ENCODE assay signal across 10 mouse cellular contexts in the genomic region with DNA sequence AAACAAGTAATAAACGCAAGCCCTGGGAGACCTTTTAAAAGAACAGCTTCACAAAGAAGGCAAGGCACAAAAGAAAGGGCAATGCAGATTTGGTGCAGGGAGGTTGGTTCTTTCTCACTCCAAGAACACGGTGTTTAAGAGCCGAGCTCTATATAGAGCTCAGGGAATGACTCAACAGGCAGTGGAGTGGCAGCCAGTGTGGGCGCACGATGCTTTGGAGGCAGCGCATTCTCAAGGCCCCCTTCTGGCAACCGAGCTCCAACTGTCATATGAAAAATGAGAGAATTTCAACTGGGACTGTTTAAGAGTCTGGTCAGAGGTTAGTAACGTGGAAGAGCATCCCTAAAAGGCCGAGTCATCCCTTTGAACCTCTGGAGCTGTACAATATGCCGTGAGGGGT.
A peak's percentile ranks its signal among the peaks of the same experiment; 100 is the strongest.
DNase-seq lines count a peak whose midpoint lies in the region; ATAC-seq and TF ChIP-seq lines count a peak whose summit lies in the region.
"Had no signal": no experiment of that assay in that cellular context is flagged by ENCODE, and none has a peak within 500 bp of the region (broad histone marks: within the 10 kb centered on the region; RNA-seq: fewer than 3 reads in every experiment).

No protein-coding gene starts in this region.

- no peak for TF ChIP-seq POLR2A in olfactory bulb, adult 2 months (IDR thresholded peaks at IDR 0.05; ENCODE audit: insufficient read depth, low read depth, low read length)

- no peak overlapping the region for H3K4me3 ChIP-seq in forebrain, embryonic 11.5 days (ENCODE audit: low read depth, low read length)
- no peak overlapping the region for H3K4me3 ChIP-seq in forebrain, embryonic 15.5 days
- H3K4me3 ChIP-seq in olfactory bulb, adult 2 months (ENCODE audit: insufficient read depth, low read depth, low read length) = no peak overlapping the region
- H3K4me3 ChIP-seq in liver, embryonic 12.5 days = no peak overlapping the region
- H3K4me3 ChIP-seq: embryonic facial prominence, embryonic 13.5 days had no signal

- 33% methylated on average over 10 of the region's 10 CpGs for WGBS in forebrain, embryonic 11.5 days
- WGBS in forebrain, embryonic 15.5 days = 16% methylated on average over 10 of the region's 10 CpGs
- WGBS in olfactory bulb, adult 2 months = 22% methylated on average over 10 of the region's 10 CpGs
- WGBS in liver, embryonic 12.5 days (ENCODE audit: insufficient replicate concordance) = 55% methylated on average over 10 of the region's 10 CpGs

- DNase-seq in forebrain, embryonic 11.5 days (ENCODE audit: low spot score) = no peak
- peak; percentile 61 for DNase-seq in adrenal gland, postnatal 10 days
- peak; percentile 57 to 73 for DNase-seq in layer of hippocampus, adult 8-10 months (ENCODE audit: low spot score in 2 of 2)
- no peak for DNase-seq in cerebellum, adult 9-10 months
- no peak for DNase-seq in ovary, postnatal 36 days (ENCODE audit: low spot score)

- ATAC-seq in forebrain, embryonic 11.5 days (replicated peaks; ENCODE audit: low FRiP score) = no peak
- ATAC-seq in forebrain, embryonic 15.5 days (replicated peaks) = no peak
- no peak for ATAC-seq in liver, embryonic 12.5 days

- TF ChIP-seq CTCF in olfactory bulb, adult 2 months (IDR thresholded peaks at IDR 0.05; ENCODE audit: insufficient read depth, low read depth, low read length) = no peak

- H3K27me3 ChIP-seq in forebrain, embryonic 11.5 days (ENCODE audit: control insufficient read depth, insufficient read depth, low read length) = no peaks in the 10 kb centered on the region
- no peaks in the 10 kb centered on the region for H3K27me3 ChIP-seq in forebrain, embryonic 15.5 days
- no peaks in the 10 kb centered on the region for H3K27me3 ChIP-seq in liver, embryonic 12.5 days (replicated peaks)
- H3K27me3 ChIP-seq: embryonic facial prominence, embryonic 13.5 days had no signal

- no peaks in the 10 kb centered on the region for H3K36me3 ChIP-seq in forebrain, embryonic 11.5 days (ENCODE audit: control insufficient read depth, insufficient read depth, low read length)
- no peaks in the 10 kb centered on the region for H3K36me3 ChIP-seq in forebrain, embryonic 15.5 days
- no peaks in the 10 kb centered on the region for H3K36me3 ChIP-seq in liver, embryonic 12.5 days
- H3K36me3 ChIP-seq: embryonic facial prominence, embryonic 13.5 days had no signal

- H3K9ac ChIP-seq in forebrain, embryonic 11.5 days (ENCODE audit: low read length) = 0 out of 2 replicates have a peak overlapping the region, but pooled peaks have one; percentile 14
- no peak overlapping the region for H3K9ac ChIP-seq in forebrain, embryonic 15.5 days (replicated peaks)
- H3K9ac ChIP-seq in liver, embryonic 12.5 days = no peak overlapping the region
- H3K9ac ChIP-seq: embryonic facial prominence, embryonic 13.5 days had no signal

- peaks cover 24% of the 10 kb centered on the region for H3K4me1 ChIP-seq in forebrain, embryonic 11.5 days (replicated peaks; ENCODE audit: control insufficient read depth, insufficient read depth, low read length)
- peaks cover 41% of the 10 kb centered on the region for H3K4me1 ChIP-seq in forebrain, embryonic 15.5 days
- peaks cover 7% of the 10 kb centered on the region; the same call in 1 of the 2 replicates for H3K4me1 ChIP-seq in olfactory bulb, adult 2 months (ENCODE audit: control insufficient read depth, insufficient read depth, low read length)
- peaks cover 25% of the 10 kb centered on the region for H3K4me1 ChIP-seq in liver, embryonic 12.5 days

- H3K9me3 ChIP-seq in forebrain, embryonic 11.5 days (ENCODE audit: control insufficient read depth, low read length) = no peaks in the 10 kb centered on the region
- no peaks in the 10 kb centered on the region for H3K9me3 ChIP-seq in forebrain, embryonic 15.5 days
- H3K9me3 ChIP-seq in liver, embryonic 12.5 days (replicated peaks) = no peaks in the 10 kb centered on the region
- H3K9me3 ChIP-seq: embryonic facial prominence, embryonic 13.5 days had no signal

- H3K4me2 ChIP-seq in forebrain, embryonic 11.5 days (ENCODE audit: low read depth, low read length, severe bottlenecking) = no peak overlapping the region
- H3K4me2 ChIP-seq in forebrain, embryonic 15.5 days (replicated peaks) = no peak overlapping the region
- no peak overlapping the region for H3K4me2 ChIP-seq in liver, embryonic 12.5 days

- no peak overlapping the region for H3K27ac ChIP-seq in forebrain, embryonic 11.5 days (ENCODE audit: low read depth, low read length)
- H3K27ac ChIP-seq in forebrain, embryonic 15.5 days (replicated peaks) = no peak overlapping the region
- H3K27ac ChIP-seq in olfactory bulb, adult 2 months (ENCODE audit: insufficient read depth, low read depth, low read length) = peak overlapping the region; percentile 98
- H3K27ac ChIP-seq in liver, embryonic 12.5 days = no peak overlapping the region
- H3K27ac ChIP-seq: embryonic facial prominence, embryonic 13.5 days; kidney, postnatal 0 days had no signal

Comparison
In these comparisons a context has a peak if more than half of its experiments do, and no peak if none do; other contexts are left out.
1. DNase-seq: peak in adrenal gland, postnatal 10 days (single experiment) and layer of hippocampus, adult 8-10 months (2 of 2); none in forebrain, embryonic 11.5 days (single experiment), cerebellum, adult 9-10 months (single experiment) and ovary, postnatal 36 days (single experiment).